Mouse (Mus musculus) hindbrain, embryonic 16.5 days (tissue): ENCODE measurements around the gene Atpif1. TPM values are rescaled to one million over a fixed set of nuclear protein-coding genes. Genes with fewer than 3 reads are reported as not detected.
A peak's percentile ranks its signal among the peaks of the same experiment; 100 is the strongest.

Experiments
- ATAC-seq: fragments of 200-750 bp; cut with Nextera tagmentation; 2 replicates; pipeline ENCODE4 v1.8.0; 2017; ENCODE audit warnings: moderate TSS enrichment, moderate library complexity
- H3K27ac ChIP-seq: fragments of 300-500 bp; sonication (generic); 2 replicates; pipeline ENCODE4 v1.5.1; 2014; ENCODE audit warnings: low read depth, mild to moderate bottlenecking, control low read depth, low read length, moderate library complexity
- H3K27me3 ChIP-seq: fragments of 300-500 bp; sonication (generic); replicated peaks from 2 replicates; pipeline ENCODE4 v1.6.1; 2014; ENCODE audit warnings: low read length; ENCODE audit not compliant: control insufficient read depth, insufficient read depth
- H3K36me3 ChIP-seq: fragments of 300-500 bp; sonication (generic); 2 replicates; pipeline ENCODE4 v1.6.1; 2014; ENCODE audit warnings: mild to moderate bottlenecking, low read length, moderate library complexity, mixed read lengths; ENCODE audit not compliant: control insufficient read depth, insufficient read depth
- H3K4me1 ChIP-seq: fragments of 300-500 bp; sonication (generic); 2 replicates; pipeline ENCODE4 v1.6.1; 2014; ENCODE audit warnings: low read depth, low read length; ENCODE audit not compliant: control insufficient read depth, insufficient read depth
- H3K4me2 ChIP-seq: fragments of 300-500 bp; sonication (generic); 2 replicates; pipeline ENCODE4 v1.6.1; 2014; ENCODE audit warnings: mild to moderate bottlenecking, low read length, control low read depth, moderate library complexity
- H3K4me3 ChIP-seq: fragments of 300-500 bp; sonication (generic); 2 replicates; pipeline ENCODE4 v1.5.1; 2014; ENCODE audit warnings: mild to moderate bottlenecking, low read length, control low read depth, moderate library complexity
- H3K9ac ChIP-seq: fragments of 300-500 bp; sonication (generic); 2 replicates; pipeline ENCODE4 v1.6.1; 2014; ENCODE audit warnings: low read depth, mild to moderate bottlenecking, control low read depth, low read length, moderate library complexity
- H3K9me3 ChIP-seq: fragments of 300-500 bp; sonication (generic); 2 replicates; pipeline ENCODE4 v1.6.1; 2014; ENCODE audit warnings: mild to moderate bottlenecking, low read length, moderate library complexity; ENCODE audit not compliant: control insufficient read depth
- WGBS: fragments of 180-500 bp; shearing (Covaris S2); extraction: QIAGEN DNeasy Blood & Tissue Kit; methylation state at CpG from one replicate; pipeline ENCODE4 v1.1.7; 2014; 5-methylcytosine and 5-hydroxymethylcytosine counted together
- polyA plus RNA-seq: library from polyadenylated mRNA; unstranded; fragments of >200 nt; fragmentation: Nextera tagmentation; extraction: Ambion mirVana; gene quantifications from 2 replicates; pipeline ENCODE4 v1.2.1, GENCODE M21; 2015

Gene Atpif1
- polyA plus RNA-seq, 1 experiment from 2014 or later: 1,329 TPM

DNA sequence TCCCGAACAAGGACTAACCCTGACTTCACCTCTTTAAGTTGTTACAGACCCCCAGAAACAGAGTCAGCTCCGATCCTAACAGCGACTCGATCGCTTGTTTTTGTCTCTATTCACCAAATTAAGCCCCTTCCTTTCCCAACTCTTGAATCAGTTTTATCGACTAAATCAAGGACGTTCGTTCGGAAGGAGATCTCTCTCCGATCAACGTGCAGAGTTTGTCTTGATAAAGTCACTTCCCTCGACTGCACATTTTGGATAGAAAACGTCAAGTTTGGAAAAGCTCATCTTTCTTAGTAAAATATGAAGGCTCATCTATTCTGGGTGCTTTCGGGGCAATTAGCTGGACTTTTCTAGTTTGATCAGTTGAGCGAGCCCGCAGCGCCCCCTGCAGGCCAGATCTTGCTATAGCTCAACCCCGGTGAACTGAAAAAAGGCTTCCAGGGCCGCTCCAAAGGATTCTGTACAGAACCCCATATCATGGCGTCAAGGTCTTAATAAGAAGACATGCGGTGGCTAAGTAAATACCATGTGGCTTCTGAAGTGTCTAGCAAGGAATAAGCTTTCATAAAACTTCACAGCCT, 18.8 kb downstream of the Atpif1 start:
- 2% methylated on average over 21 of the region's 21 CpGs for WGBS
- Histone ChIP-seq H3K27ac (peak overlapping the region; percentile 60), H3K9me3 (no peaks in the 10 kb centered on the region), H3K4me2 (peak overlapping the region; percentile 87), H3K4me3 (peak overlapping the region; percentile 43), H3K27me3 (peaks cover 3% of the 10 kb centered on the region; the same call in 1 of the 2 replicates), H3K9ac (peak overlapping the region; percentile 16; the same call in 1 of the 2 replicates), H3K36me3 (no peaks in the 10 kb centered on the region), H3K4me1 (peaks cover 9% of the 10 kb centered on the region)
- ATAC-seq: no peak

- Histone ChIP-seq H3K4me2 (no peak overlapping the region), H3K27ac (no peak overlapping the region), H3K36me3 (no peaks in the 10 kb centered on the region), H3K4me1 (peaks cover 13% of the 10 kb centered on the region), H3K27me3 (peaks cover 3% of the 10 kb centered on the region; the same call in 1 of the 2 replicates), H3K9ac (no peak overlapping the region), H3K4me3 (no peak overlapping the region), H3K9me3 (no peaks in the 10 kb centered on the region)
- WGBS: 33% methylated on average over 14 of the region's 14 CpGs
- ATAC-seq: no peak
Observed at GRCm38 (mm10) chr4:132513395-132514273, 19.8 kb downstream of the Atpif1 start.

- H3K9me3 ChIP-seq: no peaks in the 10 kb centered on the region
- H3K36me3 ChIP-seq: no peaks in the 10 kb centered on the region
- 88% methylated on average over 3 of the region's 3 CpGs for WGBS
- H3K4me3 ChIP-seq: no peak overlapping the region
- no peak for ATAC-seq
- peaks cover 14% of the 10 kb centered on the region for H3K4me1 ChIP-seq
- H3K4me2 ChIP-seq: no peak overlapping the region
- H3K27me3 ChIP-seq: peaks cover 3% of the 10 kb centered on the region; the same call in 1 of the 2 replicates
- H3K27ac ChIP-seq: no peak overlapping the region
- H3K9ac ChIP-seq: no peak overlapping the region
Observed at GRCm38 (mm10) chr4:132512080-132512479, 21.4 kb downstream of the Atpif1 start.

DNA sequence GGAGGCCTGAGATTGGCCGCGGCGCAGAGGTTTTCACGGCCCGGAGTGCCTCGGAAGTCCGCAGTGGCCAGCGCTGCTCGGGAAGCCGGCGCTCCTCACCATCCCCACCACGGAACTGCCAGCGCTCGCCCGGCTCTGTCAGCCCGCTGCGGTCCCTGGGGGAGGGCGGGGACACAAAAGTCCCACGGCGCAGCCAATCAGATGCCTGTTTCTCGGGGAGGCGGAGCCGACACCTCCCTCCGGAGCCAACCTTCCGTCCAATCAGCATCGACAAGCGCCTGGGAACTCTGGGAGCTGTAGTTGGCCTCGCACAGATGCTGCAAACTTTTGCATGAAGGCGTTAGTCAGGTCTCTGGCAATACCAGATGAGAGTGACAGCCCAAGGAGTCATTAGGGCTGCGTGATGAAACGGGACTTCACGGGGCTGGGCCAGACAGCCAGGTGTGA, 23.1 kb downstream of the Atpif1 start, which contains the start of gene Sesn2:
Gene Sesn2, minus strand, starts transcription at position 150 of the 447 bp plus-strand sequence.
- peak within 1 kb of the TSS; percentile 71 for H3K4me3 ChIP-seq
- peak within 1 kb of the TSS; percentile 81 for H3K4me2 ChIP-seq
- ATAC-seq: peak; percentile 95

GRCm38 (mm10) chr4:132509621-132510296, 23.7 kb downstream of the Atpif1 start:
- H3K4me2 ChIP-seq: peak overlapping the region; percentile 81
- ATAC-seq: peak; percentile 81
- H3K36me3 ChIP-seq: no peaks in the 10 kb centered on the region
- peak overlapping the region; percentile 77 for H3K27ac ChIP-seq
- H3K27me3 ChIP-seq: peaks cover 3% of the 10 kb centered on the region; the same call in 1 of the 2 replicates
- H3K9ac ChIP-seq: peak overlapping the region; percentile 79
- no peaks in the 10 kb centered on the region for H3K9me3 ChIP-seq
- WGBS: under 1% methylated on average over 50 of the region's 52 CpGs
- H3K4me3 ChIP-seq: peak overlapping the region; percentile 71
- peaks cover 10% of the 10 kb centered on the region for H3K4me1 ChIP-seq

More for the DNA sequence above, 23.1 kb downstream of the Atpif1 start, which contains the start of gene Sesn2:
- no peaks in the 10 kb centered on the region for H3K36me3 ChIP-seq
- H3K9ac ChIP-seq: peak within 1 kb of the TSS; percentile 79
- peaks cover 10% of the 10 kb centered on the region for H3K4me1 ChIP-seq
- no peaks in the 10 kb centered on the region for H3K9me3 ChIP-seq
- peak within 1 kb of the TSS; percentile 77 for H3K27ac ChIP-seq
- under 1% methylated on average over 32 of the region's 32 CpGs for WGBS
- peaks cover 3% of the 10 kb centered on the region; the same call in 1 of the 2 replicates for H3K27me3 ChIP-seq

- Histone ChIP-seq H3K9ac (no peak overlapping the region), H3K27ac (no peak overlapping the region), H3K27me3 (peaks cover 3% of the 10 kb centered on the region; the same call in 1 of the 2 replicates), H3K4me3 (no peak overlapping the region), H3K9me3 (no peaks in the 10 kb centered on the region), H3K4me1 (peaks cover 6% of the 10 kb centered on the region), H3K36me3 (no peaks in the 10 kb centered on the region), H3K4me2 (no peak overlapping the region)
- ATAC-seq: no peak
- 43% methylated on average over 2 of the region's 2 CpGs for WGBS
Observed at GRCm38 (mm10) chr4:132507210-132507609, 26.2 kb downstream of the Atpif1 start.

DNA sequence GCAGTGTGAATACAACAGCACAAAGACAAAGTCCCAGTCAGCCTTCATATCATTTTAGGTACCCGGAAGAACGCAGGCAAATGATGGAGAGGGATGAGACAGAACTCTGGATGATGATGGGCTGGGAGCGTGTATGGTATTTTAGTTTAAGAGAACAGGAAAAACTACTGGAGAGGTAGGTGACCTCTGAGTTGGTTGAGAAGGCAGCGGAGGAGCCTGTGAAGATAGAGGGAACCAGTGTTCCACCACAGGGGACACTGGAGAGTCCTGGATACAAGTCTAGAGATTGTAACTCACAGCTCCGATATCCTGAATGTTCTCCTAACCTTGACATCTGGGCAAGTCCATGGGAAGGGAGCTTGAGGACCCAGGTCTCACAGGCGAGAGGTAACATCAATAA, 27.2 kb downstream of the Atpif1 start:
- Histone ChIP-seq H3K27me3 (peaks cover 2% of the 10 kb centered on the region; the same call in 1 of the 2 replicates), H3K4me2 (no peak overlapping the region), H3K9me3 (no peaks in the 10 kb centered on the region), H3K36me3 (no peaks in the 10 kb centered on the region), H3K27ac (no peak overlapping the region), H3K9ac (no peak overlapping the region), H3K4me1 (peaks cover 6% of the 10 kb centered on the region), H3K4me3 (no peak overlapping the region)
- 76% methylated on average over 6 of the region's 6 CpGs for WGBS
- no peak for ATAC-seq

DNA sequence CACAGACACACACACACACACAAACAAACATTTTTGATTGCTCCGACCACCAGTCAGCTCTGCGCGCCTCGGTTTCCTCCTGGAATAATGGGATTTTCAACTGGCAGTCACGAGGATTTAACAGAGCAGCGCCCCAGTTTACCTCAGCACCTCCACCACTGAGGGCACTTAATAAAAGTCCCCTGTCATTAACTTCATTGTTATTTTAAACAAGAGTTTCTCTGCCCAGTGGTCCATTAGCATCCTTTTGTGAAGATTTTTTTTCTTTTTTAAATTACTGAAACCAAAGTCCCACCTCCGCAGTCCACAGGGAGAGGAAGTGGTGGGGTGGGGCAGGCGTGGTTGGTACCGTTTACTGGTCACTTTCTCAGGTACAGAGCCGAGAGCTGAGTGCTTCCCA, 27.7 kb downstream of the Atpif1 start:
- Histone ChIP-seq H3K27me3 (no peaks in the 10 kb centered on the region), H3K4me1 (peaks cover 6% of the 10 kb centered on the region), H3K27ac (no peak overlapping the region), H3K9ac (no peak overlapping the region), H3K4me2 (no peak overlapping the region), H3K4me3 (no peak overlapping the region), H3K36me3 (no peaks in the 10 kb centered on the region), H3K9me3 (no peaks in the 10 kb centered on the region)
- WGBS: 27% methylated on average over 10 of the region's 10 CpGs
- no peak for ATAC-seq
